Mouse (Mus musculus): ENCODE data around the gene Zscan2. TPM values are rescaled to one million over a fixed set of nuclear protein-coding genes. Genes with fewer than 3 reads are reported as not detected.

Gene Zscan2
- total RNA-seq, 2 experiments from 2014 or later, result 13.4 to 15.2 TPM

DNA sequence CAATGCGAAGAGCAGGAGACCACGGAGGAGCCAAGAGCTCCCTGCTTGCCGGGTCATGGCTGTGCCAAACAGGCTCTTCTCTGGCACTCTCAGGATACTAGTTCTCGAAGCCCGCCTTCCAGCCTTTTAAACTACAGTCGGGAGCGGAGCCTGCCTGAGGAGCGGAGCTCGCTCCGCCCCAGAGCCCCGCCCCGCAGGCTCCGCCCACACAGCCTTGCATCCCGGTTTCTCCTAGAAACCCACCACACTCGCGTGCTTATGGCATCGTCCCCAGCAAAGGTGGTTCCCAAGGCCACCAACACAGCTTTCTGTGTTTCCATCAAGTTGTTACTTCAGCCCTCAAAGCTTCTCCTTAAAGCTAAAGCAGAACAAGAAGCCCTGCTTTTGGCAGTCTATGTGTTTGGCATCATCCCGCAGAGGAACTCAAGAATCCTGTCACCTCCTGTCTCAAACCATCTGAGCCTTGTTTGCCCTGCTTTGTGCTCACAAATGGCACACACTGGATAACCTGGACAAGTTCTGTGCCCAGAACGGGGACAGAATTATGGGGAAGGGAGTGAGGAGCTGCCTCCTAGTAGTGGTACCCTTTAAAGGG, 44.3 kb downstream of the Zscan2 start, which contains the start of gene Nmb:
Nmb (minus strand) TSS at position 156 of the 595 bp plus-strand sequence.
- peak in 1 of 2 experiments; percentile 42 for DNase-seq (ENCODE audit: low spot score in 2 of 2)
- intact Hi-C loops (cut with DNase I), result no loop called here

DNA sequence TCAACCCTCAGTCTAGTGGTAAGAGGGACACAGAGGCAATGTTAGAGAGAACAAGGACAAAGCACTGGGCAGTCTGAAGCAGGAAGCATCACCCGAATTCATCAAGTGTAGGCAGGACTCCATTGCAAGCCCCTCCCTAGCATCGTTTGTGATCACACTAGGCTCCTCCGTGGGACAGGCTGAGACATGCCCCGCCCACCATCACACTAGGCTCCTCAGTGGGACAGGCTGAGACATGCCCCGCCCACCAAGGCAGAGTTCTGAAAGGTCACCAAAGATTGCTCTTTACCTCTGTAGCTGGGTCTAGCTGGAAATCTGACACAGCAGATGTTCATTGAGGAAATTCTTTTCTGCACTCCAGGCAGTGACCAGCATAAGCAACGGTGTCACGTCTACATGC, 50.3 kb downstream of the Zscan2 start:
- intact Hi-C loops (cut with DNase I), result no loop called here
- no peak for DNase-seq (ENCODE audit: low spot score in 2 of 2)

DNA sequence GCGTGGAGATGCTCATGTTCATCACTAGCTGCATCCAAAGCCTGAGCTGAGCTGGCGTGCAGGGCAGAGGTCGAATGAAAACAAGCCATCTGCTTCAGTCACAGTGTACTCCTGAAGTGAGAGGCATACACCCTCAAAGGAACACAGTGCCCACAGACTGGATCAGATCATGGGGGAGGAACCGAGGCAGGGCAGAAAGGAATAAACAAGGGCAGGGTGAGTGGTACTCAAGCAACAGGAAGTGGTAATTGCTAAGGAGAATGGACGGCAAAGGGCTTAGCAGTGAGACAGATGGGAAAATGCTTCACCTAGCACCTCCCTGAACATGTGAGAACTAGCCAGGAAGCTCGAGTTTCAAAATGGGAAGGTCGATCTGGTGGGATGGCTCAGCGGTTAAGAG, 51.8 kb downstream of the Zscan2 start:
- intact Hi-C loops (cut with DNase I), result no loop called here
- no peak for DNase-seq (ENCODE audit: low spot score in 2 of 2)

DNA sequence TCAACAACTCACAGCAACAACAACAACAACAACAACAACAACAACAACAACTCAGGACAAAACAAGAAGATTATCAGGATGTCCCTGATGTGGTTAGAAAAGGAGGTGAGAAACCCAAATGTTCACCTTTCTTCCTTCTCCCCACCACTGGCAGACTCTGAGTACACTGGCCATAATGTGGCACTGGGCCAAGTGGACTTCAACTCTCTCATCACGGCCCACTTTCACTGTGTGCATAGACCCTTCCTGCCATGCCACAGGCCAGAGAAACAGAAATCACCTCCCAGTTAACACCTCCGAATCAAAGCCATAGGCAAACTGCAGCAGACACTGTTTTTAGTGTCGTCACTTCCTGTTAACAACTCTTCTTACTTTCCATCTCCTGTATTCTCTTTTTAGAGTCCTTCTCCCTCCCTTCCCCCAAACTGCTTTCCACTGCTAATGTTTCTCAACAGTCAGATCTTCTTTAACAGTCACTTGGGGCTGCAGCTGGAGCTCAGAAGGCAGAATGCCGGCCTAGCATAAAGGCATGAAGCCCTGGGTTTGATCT, 57.3 kb downstream of the Zscan2 start:
- intact Hi-C loops (cut with DNase I), result no loop called here
- no peak for DNase-seq (ENCODE audit: low spot score in 2 of 2)

DNA sequence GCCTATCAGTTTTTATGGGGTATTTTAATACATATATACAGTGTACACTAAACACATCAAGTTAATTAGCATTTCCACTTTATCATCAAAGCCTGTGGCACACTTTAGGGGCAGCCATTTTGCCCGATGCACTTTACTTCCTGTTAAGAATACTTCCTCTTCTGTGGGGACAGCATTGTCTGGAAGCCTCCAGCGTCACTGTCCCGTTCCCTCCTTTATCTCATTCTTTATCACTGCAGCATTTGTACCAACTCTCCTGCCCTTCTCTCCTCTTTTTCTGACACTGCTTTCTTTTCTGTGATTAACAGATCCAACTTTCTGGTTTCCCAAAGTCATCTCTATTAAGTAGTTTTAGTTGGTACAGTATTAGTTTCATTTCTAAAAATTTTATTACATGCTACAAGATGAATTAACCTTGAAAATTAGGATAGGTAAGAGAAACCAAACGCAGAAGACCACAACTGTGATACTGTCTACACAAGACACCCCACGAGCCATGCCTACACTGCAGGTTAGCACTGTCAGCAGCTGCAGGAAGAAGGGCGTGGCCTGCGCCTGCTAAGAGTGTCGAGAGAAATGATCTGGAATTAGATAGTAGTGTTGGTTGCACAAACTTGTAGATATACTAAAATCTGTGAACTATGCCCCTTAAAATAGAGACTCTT, 58.4 kb downstream of the Zscan2 start:
- intact Hi-C loops (cut with DNase I), result no loop called here
- no peak for DNase-seq (ENCODE audit: low spot score in 2 of 2)

DNA sequence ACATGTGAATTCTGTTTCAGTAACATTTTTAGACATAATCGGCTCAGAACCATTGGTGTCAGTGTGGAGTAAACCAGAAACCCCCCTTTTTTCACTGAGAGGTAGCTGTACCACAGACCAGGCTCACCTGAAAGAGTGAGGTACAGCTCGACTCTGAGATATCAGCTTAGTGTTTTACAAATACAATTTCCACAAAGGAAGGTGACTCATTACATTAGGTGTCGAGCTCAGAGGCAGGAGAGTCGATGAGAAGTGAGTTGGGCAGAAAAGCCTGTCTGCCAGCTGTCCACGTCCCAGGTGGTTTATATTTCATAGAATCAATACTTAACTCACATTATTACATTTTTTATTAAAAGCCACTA, 58.9 kb downstream of the Zscan2 start:
- intact Hi-C loops (cut with DNase I), result no loop called here
- DNase-seq (ENCODE audit: low spot score in 2 of 2), result no peak

DNA sequence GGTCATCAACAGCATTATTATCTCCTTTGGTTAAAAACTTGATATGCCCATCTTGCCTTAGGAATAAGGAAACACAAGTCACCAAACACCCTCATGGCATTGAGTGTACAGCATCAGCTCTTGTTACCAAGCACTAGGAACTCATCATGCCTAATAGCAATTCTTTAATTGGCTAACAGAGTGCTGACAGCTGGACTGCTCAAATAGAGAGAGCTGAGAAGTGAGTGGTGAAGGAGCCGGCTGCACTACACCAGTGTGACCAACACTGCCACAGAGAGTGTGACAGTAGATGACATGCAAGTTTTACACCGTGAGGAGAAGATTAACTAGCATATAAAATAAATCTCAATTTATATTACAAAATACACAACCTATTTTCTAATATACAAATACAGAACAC, 62.4 kb downstream of the Zscan2 start:
- intact Hi-C loops (cut with DNase I), result no loop called here
- DNase-seq (ENCODE audit: low spot score in 2 of 2), result no peak

Other genes starting within 250 kb of the Zscan2 start
- gene Crtc3, start 172.0 kb upstream of the Zscan2 start, total RNA-seq (2021), result 10 to 100 TPM; 12.1 to 15.7 TPM
- 10 to 100 TPM; 18.5 to 26.9 TPM for gene Iqgap1, start 34.9 kb upstream of the Zscan2 start, total RNA-seq (2021)
- gene Wdr73, start 40.3 kb downstream of the Zscan2 start, total RNA-seq (2021), result 10 to 100 TPM; 22.9 to 25.8 TPM
- 1 to 10 TPM; 3.3 to 7.1 TPM for gene Nmb, start 44.2 kb downstream of the Zscan2 start, total RNA-seq (2021)
- gene Sec11a, start 86.9 kb downstream of the Zscan2 start, total RNA-seq (2021), result 10 to 100 TPM; 42.8 to 48.1 TPM
- gene Zfp592, start 132.8 kb downstream of the Zscan2 start, total RNA-seq (2021), result 10 to 100 TPM; 21.3 to 22.4 TPM
- gene Alpk3, start 196.7 kb downstream of the Zscan2 start, total RNA-seq (2021), result under 1 TPM; 0.22 to 0.68 TPM

Measured in left cerebral cortex, postnatal 36 days (tissue).